Mouse (Mus musculus) left cerebral cortex, adult 18-20 months (tissue): Measurements from ENCODE around the gene Tagln2. TPM values are rescaled to one million over a fixed set of nuclear protein-coding genes. Genes with fewer than 3 reads are reported as not detected.

Source experiments
- DNase-seq, 2 experiments: peaks; one replicate each; pipeline ENCODE4 v3.0.0; 2021 to 2022; ENCODE audit warnings: low spot score in 2 of 2, mixed read lengths in 1 of 2
- total RNA-seq, 2 experiments: library from RNA; stranded (reverse); gene quantifications; 2 replicates each; pipeline ENCODE4 v1.2.3; 2021

Tagln2 gene
- total RNA-seq, 2 experiments from 2014 or later, result 8.2 to 12.3 TPM

GRCm38 (mm10) chr1:172502145-172503110 lies 2.6 kb downstream of the Tagln2 start:
- no peak for DNase-seq

- no peak for DNase-seq
Observed at GRCm38 (mm10) chr1:172503111-172503997, 3.5 kb downstream of the Tagln2 start.

- DNase-seq, result no peak
Observed at GRCm38 (mm10) chr1:172504756-172505155, 4.9 kb downstream of the Tagln2 start.

GRCm38 (mm10) chr1:172507001-172507400 lies 7.2 kb downstream of the Tagln2 start:
- DNase-seq, result no peak

- DNase-seq, result no peak
Observed at GRCm38 (mm10) chr1:172507701-172508100, 7.9 kb downstream of the Tagln2 start.

- DNase-seq, result no peak
Observed at GRCm38 (mm10) chr1:172508172-172508571, 8.3 kb downstream of the Tagln2 start.

- no peak for DNase-seq
Observed at GRCm38 (mm10) chr1:172509235-172509634, 9.4 kb downstream of the Tagln2 start.

GRCm38 (mm10) chr1:172509983-172510382 lies 10.1 kb downstream of the Tagln2 start:
- no peak for DNase-seq

GRCm38 (mm10) chr1:172510421-172510972 lies 10.7 kb downstream of the Tagln2 start:
- no peak for DNase-seq

GRCm38 (mm10) chr1:172512962-172513361 lies 13.1 kb downstream of the Tagln2 start:
- no peak for DNase-seq

GRCm38 (mm10) chr1:172513525-172514212 lies 13.8 kb downstream of the Tagln2 start:
- DNase-seq, result no peak

GRCm38 (mm10) chr1:172514213-172514529 lies 14.3 kb downstream of the Tagln2 start:
- DNase-seq, result no peak

- DNase-seq, result no peak
Observed at GRCm38 (mm10) chr1:172514551-172515268, 14.9 kb downstream of the Tagln2 start.

GRCm38 (mm10) chr1:172515396-172515795 lies 15.5 kb downstream of the Tagln2 start:
- DNase-seq, result no peak

GRCm38 (mm10) chr1:172518013-172518412 lies 18.2 kb downstream of the Tagln2 start:
- DNase-seq, result no peak

- DNase-seq, result no peak
Observed at GRCm38 (mm10) chr1:172519644-172520043, 19.8 kb downstream of the Tagln2 start.

- peak; percentile 63 to 75 for DNase-seq
Observed at GRCm38 (mm10) chr1:172520576-172521440, 21.0 kb downstream of the Tagln2 start, which contains the start of gene Cfap45. Cfap45 (plus strand) TSS chr1:172520801.

- no peak for DNase-seq
Observed at GRCm38 (mm10) chr1:172522524-172522923, 22.7 kb downstream of the Tagln2 start.

- DNase-seq, result no peak
Observed at GRCm38 (mm10) chr1:172523699-172524101, 23.9 kb downstream of the Tagln2 start.
